Mouse (Mus musculus) midbrain, postnatal 0 days (tissue): Measurements from ENCODE around the gene Tbc1d5. TPM values are rescaled to one million over a fixed set of nuclear protein-coding genes. Genes with fewer than 3 reads are reported as not detected.

Source experiments
- ATAC-seq: fragments of 200-750 bp; cut with Nextera tagmentation; 2 replicates; pipeline ENCODE4 v1.8.0; 2017; ENCODE audit warnings: moderate number of reproducible peaks, mild to moderate bottlenecking, moderate TSS enrichment, moderate library complexity; ENCODE audit not compliant: low FRiP score
- DNase-seq: peaks from one replicate; pipeline ENCODE4 v3.0.0-alpha.2; 2015; ENCODE audit warnings: low spot score
- H3K27ac ChIP-seq: fragments of 300-500 bp; sonication (generic); 2 replicates; pipeline ENCODE4 v1.5.1; 2014; ENCODE audit warnings: low read depth, mild to moderate bottlenecking, low read length, mixed read lengths
- H3K27me3 ChIP-seq: fragments of 300-500 bp; sonication (generic); 2 replicates; pipeline ENCODE4 v1.6.1; 2014; ENCODE audit warnings: low read length, control low read depth, mixed read lengths; ENCODE audit not compliant: insufficient read depth
- H3K36me3 ChIP-seq: fragments of 300-500 bp; sonication (generic); 2 replicates; pipeline ENCODE4 v1.6.1; 2014; ENCODE audit warnings: low read length, control low read depth, mixed read lengths; ENCODE audit not compliant: insufficient read depth
- H3K4me1 ChIP-seq: fragments of 300-500 bp; sonication (generic); 2 replicates; pipeline ENCODE4 v1.6.1; 2014; ENCODE audit warnings: mild to moderate bottlenecking, control low read depth, antibody characterized with exemption, low read length, mixed read lengths; ENCODE audit not compliant: insufficient read depth
- H3K4me2 ChIP-seq: fragments of 300-500 bp; sonication (generic); 2 replicates; pipeline ENCODE4 v1.6.1; 2014; ENCODE audit warnings: low read depth, mild to moderate bottlenecking, low read length, mixed read lengths; ENCODE audit not compliant: poor library complexity, severe bottlenecking
- H3K4me3 ChIP-seq: fragments of 300-500 bp; sonication (generic); 2 replicates; pipeline ENCODE4 v1.5.1; 2014; ENCODE audit warnings: low read depth, mild to moderate bottlenecking, low read length, moderate library complexity
- H3K9ac ChIP-seq: fragments of 300-500 bp; sonication (generic); replicated peaks from 2 replicates; pipeline ENCODE4 v1.6.1; 2014; ENCODE audit warnings: mild to moderate bottlenecking, low read length, moderate library complexity, mixed read lengths; ENCODE audit not compliant: poor library complexity, severe bottlenecking
- H3K9me3 ChIP-seq: fragments of 300-500 bp; sonication (generic); 2 replicates; pipeline ENCODE4 v1.6.1; 2016; ENCODE audit warnings: low read length, control low read depth
- CTCF ChIP-seq: IDR thresholded peaks from 2 replicates; pipeline ENCODE4 v1.5.1; 2016; ENCODE audit warnings: antibody characterized with exemption, mild to moderate bottlenecking
- WGBS: fragments of 180-500 bp; shearing (Covaris S2); extraction: QIAGEN DNeasy Blood & Tissue Kit; methylation state at CpG from one replicate; pipeline ENCODE4 v1.1.7; 2014; 5-methylcytosine and 5-hydroxymethylcytosine counted together
- polyA plus RNA-seq: library from polyadenylated mRNA; unstranded; fragments of >200 nt; fragmentation: Nextera tagmentation; extraction: Ambion mirVana; gene quantifications from 2 replicates; pipeline ENCODE4 v1.2.1, GENCODE M21; 2015
- total RNA-seq: library from RNA; depleted of rRNA; stranded (reverse); fragments of >200 nt; gene quantifications from 2 replicates; pipeline ENCODE4 v1.2.3, GENCODE M21; 2014

The Tbc1d5 gene
- total and polyA plus RNA-seq, 2 experiments from 2014 or later: 5.7 to 20.3 TPM

GRCm38 (mm10) chr17:51209565-51209964, 30.4 kb upstream of the Tbc1d5 start:
- Histone ChIP-seq H3K27ac (no peak overlapping the region), H3K9me3 (no peaks in the 10 kb centered on the region), H3K9ac (no peak overlapping the region), H3K4me1 (no peaks in the 10 kb centered on the region), H3K4me2 (no peak overlapping the region), H3K4me3 (no peak overlapping the region), H3K36me3 (no peaks in the 10 kb centered on the region), H3K27me3 (no peaks in the 10 kb centered on the region)
- DNase-seq (no peak), ATAC-seq (no peak)
- TF ChIP-seq CTCF: no peak
- WGBS: 92% methylated on average over 2 of the region's 2 CpGs

- Histone ChIP-seq H3K4me1 (no peaks in the 10 kb centered on the region), H3K9ac (no peak overlapping the region)
- TF ChIP-seq CTCF: no peak
Observed at GRCm38 (mm10) chr17:51204643-51205042, 25.5 kb upstream of the Tbc1d5 start.

GRCm38 (mm10) chr17:51195561-51195960, 16.4 kb upstream of the Tbc1d5 start:
- Histone ChIP-seq H3K36me3 (no peaks in the 10 kb centered on the region), H3K27ac (no peak overlapping the region), H3K27me3 (no peaks in the 10 kb centered on the region), H3K4me2 (no peak overlapping the region), H3K4me3 (no peak overlapping the region), H3K4me1 (no peaks in the 10 kb centered on the region), H3K9me3 (no peaks in the 10 kb centered on the region), H3K9ac (no peak overlapping the region)
- DNase-seq (no peak), ATAC-seq (no peak)
- TF ChIP-seq CTCF: no peak
- 68% methylated on average over 2 of the region's 2 CpGs for WGBS

More at GRCm38 (mm10) chr17:51204643-51205042, 25.5 kb upstream of the Tbc1d5 start:
- H3K4me2 ChIP-seq: no peak overlapping the region
- H3K4me3 ChIP-seq: no peak overlapping the region
- H3K9me3 ChIP-seq: no peaks in the 10 kb centered on the region
- H3K36me3 ChIP-seq: no peaks in the 10 kb centered on the region
- WGBS: 82% methylated on average over 2 of the region's 2 CpGs
- no peak for DNase-seq
- no peak overlapping the region for H3K27ac ChIP-seq
- no peaks in the 10 kb centered on the region for H3K27me3 ChIP-seq
- no peak for ATAC-seq

- Histone ChIP-seq H3K27ac (no peak overlapping the region), H3K4me1 (no peaks in the 10 kb centered on the region), H3K9me3 (no peaks in the 10 kb centered on the region), H3K4me2 (no peak overlapping the region), H3K4me3 (no peak overlapping the region), H3K9ac (no peak overlapping the region), H3K27me3 (no peaks in the 10 kb centered on the region), H3K36me3 (no peaks in the 10 kb centered on the region)
- no peak for TF ChIP-seq CTCF
- no peak for DNase-seq
- ATAC-seq: no peak
- WGBS: 83% methylated on average over 2 of the region's 2 CpGs
Observed at GRCm38 (mm10) chr17:51194787-51195186, 15.6 kb upstream of the Tbc1d5 start.

GRCm38 (mm10) chr17:51191381-51191780, 12.2 kb upstream of the Tbc1d5 start:
- no peak for ATAC-seq
- no peaks in the 10 kb centered on the region for H3K4me1 ChIP-seq
- 94% methylated on average over 1 of the region's 1 CpGs for WGBS

GRCm38 (mm10) chr17:51182715-51183114, 3.6 kb upstream of the Tbc1d5 start:
- ATAC-seq: no peak
- TF ChIP-seq CTCF: no peak
- no peak overlapping the region for H3K9ac ChIP-seq
- H3K27ac ChIP-seq: no peak overlapping the region
- no peak for DNase-seq
- no peaks in the 10 kb centered on the region for H3K36me3 ChIP-seq
- no peaks in the 10 kb centered on the region for H3K4me1 ChIP-seq
- H3K4me3 ChIP-seq: no peak overlapping the region
- no peaks in the 10 kb centered on the region for H3K9me3 ChIP-seq
- 76% methylated on average over 2 of the region's 2 CpGs for WGBS
- H3K4me2 ChIP-seq: no peak overlapping the region
- no peaks in the 10 kb centered on the region for H3K27me3 ChIP-seq

More at GRCm38 (mm10) chr17:51191381-51191780, 12.2 kb upstream of the Tbc1d5 start:
- Histone ChIP-seq H3K27ac (no peak overlapping the region), H3K4me3 (no peak overlapping the region), H3K9me3 (no peaks in the 10 kb centered on the region), H3K36me3 (no peaks in the 10 kb centered on the region), H3K9ac (no peak overlapping the region), H3K4me2 (no peak overlapping the region), H3K27me3 (no peaks in the 10 kb centered on the region)
- no peak for DNase-seq
- no peak for TF ChIP-seq CTCF
